10 mouse cellular contexts compared by ENCODE assay signal in genomic region chr3:30510646-30511045, GRCm38 (mm10). TPM values are rescaled to one million over a fixed set of nuclear protein-coding genes. Genes with fewer than 3 reads are reported as not detected.
DNase-seq lines count a peak whose midpoint lies in the region; ATAC-seq and TF ChIP-seq lines count a peak whose summit lies in the region.
"Had no signal": no experiment of that assay in that cellular context is flagged by ENCODE, and none has a peak within 500 bp of the region (broad histone marks: within the 10 kb centered on the region; RNA-seq: fewer than 3 reads in every experiment).

No protein-coding gene starts in this region.

- H3K9ac ChIP-seq in heart, embryonic 14.5 days (ENCODE audit: low read length) = no peak overlapping the region
- H3K9ac ChIP-seq in lung, postnatal 0 days (replicated peaks; ENCODE audit: low read depth) = no peak overlapping the region
- H3K9ac ChIP-seq in hindbrain, embryonic 14.5 days = no peak overlapping the region
- no peak overlapping the region for H3K9ac ChIP-seq in stomach, embryonic 14.5 days (replicated peaks; ENCODE audit: low read depth, low read length)

- intact Hi-C loops in heart, postnatal 36 days (cut with DNase I) = loop anchor here (2.0 to 5.0 kb wide), 5 partner anchors 63 to 698 kb away; no protein-coding TSS in a partner anchor

- WGBS in heart, embryonic 14.5 days = 23% methylated on average over 8 of the region's 8 CpGs
- WGBS in lung, postnatal 0 days = 36% methylated on average over 8 of the region's 8 CpGs
- 12% methylated on average over 8 of the region's 8 CpGs for WGBS in hindbrain, embryonic 14.5 days
- WGBS in stomach, embryonic 14.5 days = 37% methylated on average over 8 of the region's 8 CpGs

- H3K9me3 ChIP-seq in heart, embryonic 14.5 days (ENCODE audit: control insufficient read depth, low read length) = no peaks in the 10 kb centered on the region
- no peaks in the 10 kb centered on the region for H3K9me3 ChIP-seq in lung, postnatal 0 days (ENCODE audit: low read length)
- no peaks in the 10 kb centered on the region for H3K9me3 ChIP-seq in hindbrain, embryonic 14.5 days (ENCODE audit: control insufficient read depth, low read length)
- no peaks in the 10 kb centered on the region for H3K9me3 ChIP-seq in stomach, embryonic 14.5 days (ENCODE audit: control insufficient read depth, low read depth, low read length)

- 0 out of 2 replicates have a peak, but pooled peaks have one; percentile 3 for TF ChIP-seq EP300 in lung, postnatal 0 days (IDR thresholded peaks at IDR 0.05)

- H3K36me3 ChIP-seq in heart, embryonic 14.5 days (ENCODE audit: control insufficient read depth, insufficient read depth, low read length) = no peaks in the 10 kb centered on the region
- H3K36me3 ChIP-seq in lung, postnatal 0 days (ENCODE audit: insufficient read depth, low read length) = no peaks in the 10 kb centered on the region
- no peaks in the 10 kb centered on the region for H3K36me3 ChIP-seq in hindbrain, embryonic 14.5 days (replicated peaks; ENCODE audit: control insufficient read depth, insufficient read depth)
- H3K36me3 ChIP-seq in stomach, embryonic 14.5 days (ENCODE audit: control insufficient read depth, insufficient read depth, low read length) = no peaks in the 10 kb centered on the region

- peak overlapping the region; percentile 94 for H3K4me2 ChIP-seq in heart, embryonic 14.5 days (ENCODE audit: low read length)
- peak overlapping the region; percentile 93 for H3K4me2 ChIP-seq in lung, postnatal 0 days (replicated peaks; ENCODE audit: low read depth, low read length)
- peak overlapping the region; percentile 66; the same call in 1 of the 2 replicates for H3K4me2 ChIP-seq in hindbrain, embryonic 14.5 days (replicated peaks)
- H3K4me2 ChIP-seq in stomach, embryonic 14.5 days (replicated peaks; ENCODE audit: low read depth, low read length) = peak overlapping the region; percentile 79; the same call in 1 of the 2 replicates

- ATAC-seq in heart, embryonic 14.5 days (ENCODE audit: insufficient number of reproducible peaks, insufficient read depth, low FRiP score, low read depth) = no peak
- no peak for ATAC-seq in lung, postnatal 0 days
- ATAC-seq in hindbrain, embryonic 14.5 days (ENCODE audit: low FRiP score) = no peak
- no peak for ATAC-seq in stomach, embryonic 14.5 days (ENCODE audit: insufficient number of reproducible peaks, insufficient read depth, low FRiP score, low read depth)

- DNase-seq in heart, postnatal 36 days = no peak
- DNase-seq in lung, postnatal 0 days (ENCODE audit: low spot score) = no peak
- DNase-seq in lung, postnatal 4 days = no peak
- no peak for DNase-seq in hindbrain, embryonic 14.5 days (ENCODE audit: low spot score)
- no peak for DNase-seq in adrenal gland, postnatal 10 days
- DNase-seq in ovary, postnatal 14 days (ENCODE audit: low spot score) = no peak
- DNase-seq: cerebellum, adult 9-10 months; gastrocnemius, postnatal 36 days had no signal

- H3K4me3 ChIP-seq in heart, embryonic 14.5 days (ENCODE audit: control insufficient read depth in 1 of 2, insufficient read depth in 1 of 2, low read depth in 1 of 2, low read length in 2 of 2) = no peak overlapping the region
- H3K4me3 ChIP-seq in lung, postnatal 0 days (ENCODE audit: low read depth, low read length) = no peak overlapping the region
- H3K4me3 ChIP-seq in hindbrain, embryonic 14.5 days (replicated peaks; ENCODE audit: low read length) = no peak overlapping the region
- H3K4me3 ChIP-seq in stomach, embryonic 14.5 days (ENCODE audit: low read depth, low read length) = no peak overlapping the region; the same call in 1 of the 2 replicates

- no peak overlapping the region for H3K27ac ChIP-seq in heart, embryonic 14.5 days (replicated peaks in 1 of 2; ENCODE audit: control insufficient read depth in 1 of 2, insufficient read depth in 1 of 2, low read depth in 2 of 2, low read length in 2 of 2)
- peak overlapping the region; percentile 95 for H3K27ac ChIP-seq in lung, postnatal 0 days (ENCODE audit: low read length)
- H3K27ac ChIP-seq in hindbrain, embryonic 14.5 days = no peak overlapping the region
- H3K27ac ChIP-seq in stomach, embryonic 14.5 days (ENCODE audit: low read length) = peak overlapping the region; percentile 2; the same call in 1 of the 2 replicates

- TF ChIP-seq CTCF in lung, postnatal 0 days (IDR thresholded peaks at IDR 0.05) = no peak

- peaks cover 2 to 4% of the 10 kb centered on the region in 2 experiments; a peak in 2 of 4 replicates for H3K4me1 ChIP-seq in heart, embryonic 14.5 days (ENCODE audit: control insufficient read depth in 2 of 2, insufficient read depth in 2 of 2, low read length in 2 of 2)
- H3K4me1 ChIP-seq in lung, postnatal 0 days (ENCODE audit: insufficient read depth, low read depth, low read length) = no peaks in the 10 kb centered on the region
- H3K4me1 ChIP-seq in hindbrain, embryonic 14.5 days (replicated peaks; ENCODE audit: control insufficient read depth, insufficient read depth, low read length) = peaks cover 14% of the 10 kb centered on the region; the same call in 1 of the 2 replicates
- 0 out of 2 replicates have a peak, but pooled peaks cover 11% of the 10 kb centered on the region for H3K4me1 ChIP-seq in stomach, embryonic 14.5 days (ENCODE audit: control insufficient read depth, insufficient read depth, low read length)

- peaks cover 57% of the 10 kb centered on the region for H3K27me3 ChIP-seq in heart, embryonic 14.5 days (ENCODE audit: control insufficient read depth, insufficient read depth, low read length)
- 0 out of 2 replicates have a peak, but pooled peaks cover 11% of the 10 kb centered on the region for H3K27me3 ChIP-seq in lung, postnatal 0 days (replicated peaks; ENCODE audit: insufficient read depth, low read length)
- peaks cover 76% of the 10 kb centered on the region for H3K27me3 ChIP-seq in hindbrain, embryonic 14.5 days (ENCODE audit: control insufficient read depth, insufficient read depth, low read length)
- H3K27me3 ChIP-seq in stomach, embryonic 14.5 days (ENCODE audit: control insufficient read depth, insufficient read depth, low read length) = no peaks in the 10 kb centered on the region

RNA-seq across cellular contexts. Expression of gene Mecom, which starts 37.2 kb away (rescaled TPM):
- 23.0 and 24.1 TPM in 2 replicates for polyA plus RNA-seq in heart, embryonic 14.5 days (2014; fragmentation: Nextera tagmentation; extraction: Ambion mirVana)
- total RNA-seq in heart, postnatal 36 days (2021) = 10 to 100 TPM; 16.9 to 21.6 TPM
- polyA plus RNA-seq in lung, postnatal 0 days (2015; fragmentation: Nextera tagmentation; extraction: Ambion mirVana) = 22.4 and 29.5 TPM in 2 replicates
- polyA plus RNA-seq in hindbrain, embryonic 14.5 days (2014; fragmentation: Nextera tagmentation; extraction: Ambion mirVana) = 12.6 and 13.7 TPM in 2 replicates
- polyA plus RNA-seq in stomach, embryonic 14.5 days (2014; fragmentation: Nextera tagmentation; extraction: Ambion mirVana) = 85.8 and 101 TPM in 2 replicates
- 10 to 100 TPM; 14.9 to 20.3 TPM for total RNA-seq in adrenal gland, postnatal 10 days (2021)

Comparison
In these comparisons a context has a peak if more than half of its experiments do, and no peak if none do; other contexts are left out.
1. H3K27ac ChIP-seq: peak in lung, postnatal 0 days (single experiment) and stomach, embryonic 14.5 days (single experiment); none in heart, embryonic 14.5 days (0 of 2) and hindbrain, embryonic 14.5 days (single experiment).
2. Peak in every context shown above with its lines, with median percentiles within 50 percentile points of each other: H3K4me2 ChIP-seq.